Mouse (Mus musculus) intestine, embryonic 14.5 days (tissue): ENCODE results near the gene Riox1. TPM values are rescaled to one million over a fixed set of nuclear protein-coding genes. Genes with fewer than 3 reads are reported as not detected.
"Not testable (repeated sequence)": the region's sequence is repeated elsewhere in the genome, so short reads cannot be mapped to it uniquely, and the experiment has no call there.

ENCODE experiments used
- ATAC-seq: fragments of 200-750 bp; cut with Nextera tagmentation; replicated peaks from 2 replicates; pipeline ENCODE4 v1.8.0; 2017; ENCODE audit warnings: low read depth, moderate number of reproducible peaks, moderate TSS enrichment, moderate library complexity; ENCODE audit not compliant: low FRiP score, low TSS enrichment
- DNase-seq: peaks from one replicate; pipeline ENCODE4 v3.0.0-alpha.2; 2018; ENCODE audit warnings: low spot score
- H3K27ac ChIP-seq: fragments of 300-500 bp; sonication (generic); 2 replicates; pipeline ENCODE4 v1.5.1; 2014; ENCODE audit warnings: low read depth, mild to moderate bottlenecking, control low read depth
- H3K27me3 ChIP-seq: fragments of 300-500 bp; sonication (generic); replicated peaks from 2 replicates; pipeline ENCODE4 v1.6.1; 2014; ENCODE audit warnings: low read length, control low read depth; ENCODE audit not compliant: control insufficient read depth, insufficient read depth
- H3K36me3 ChIP-seq: fragments of 300-500 bp; sonication (generic); 2 replicates; pipeline ENCODE4 v1.6.1; 2014; ENCODE audit warnings: low read length, control low read depth; ENCODE audit not compliant: control insufficient read depth, insufficient read depth
- H3K4me1 ChIP-seq: fragments of 300-500 bp; sonication (generic); replicated peaks from 2 replicates; pipeline ENCODE4 v1.6.1; 2014; ENCODE audit warnings: low read length, control low read depth, mixed read lengths; ENCODE audit not compliant: control insufficient read depth, insufficient read depth
- H3K4me2 ChIP-seq: fragments of 300-500 bp; sonication (generic); 2 replicates; pipeline ENCODE4 v1.6.1; 2014; ENCODE audit warnings: low read length
- H3K4me3 ChIP-seq: fragments of 300-500 bp; sonication (generic); 2 replicates; pipeline ENCODE4 v1.5.1; 2014; ENCODE audit warnings: low read depth, low read length, control low read depth, mixed read lengths
- H3K9ac ChIP-seq: fragments of 300-500 bp; sonication (generic); 2 replicates; pipeline ENCODE4 v1.6.1; 2014; ENCODE audit warnings: mild to moderate bottlenecking, low read length
- H3K9me3 ChIP-seq: fragments of 300-500 bp; sonication (generic); 2 replicates; pipeline ENCODE4 v1.6.1; 2016; ENCODE audit warnings: low read length, control low read depth; ENCODE audit not compliant: control insufficient read depth
- WGBS: fragments of 180-500 bp; shearing (Covaris S2); extraction: QIAGEN DNeasy Blood & Tissue Kit; methylation state at CpG from one replicate; pipeline ENCODE4 v1.1.7; 2014; 5-methylcytosine and 5-hydroxymethylcytosine counted together
- polyA plus RNA-seq: library from polyadenylated mRNA; unstranded; fragments of >200 nt; fragmentation: Nextera tagmentation; extraction: Ambion mirVana; gene quantifications from 2 replicates; pipeline ENCODE4 v1.2.1, GENCODE M21; 2014

Gene Riox1
- polyA plus RNA-seq, 1 experiment from 2014 or later, result 17.2 TPM

- H3K4me3 ChIP-seq, result no peak overlapping the region
- ATAC-seq (no peak), DNase-seq (no peak)
- H3K27ac ChIP-seq, result no peak overlapping the region
- no peaks in the 10 kb centered on the region for H3K9me3 ChIP-seq
- peaks cover 12% of the 10 kb centered on the region for H3K4me1 ChIP-seq
- H3K27me3 ChIP-seq, result no peaks in the 10 kb centered on the region
- no peak overlapping the region for H3K9ac ChIP-seq
- no peak overlapping the region for H3K4me2 ChIP-seq
- H3K36me3 ChIP-seq, result peaks cover 15% of the 10 kb centered on the region
- WGBS, result 93% methylated on average over 4 of the region's 4 CpGs
Observed at GRCm38 (mm10) chr12:83989378-83989777, 39.0 kb downstream of the Riox1 start.

GRCm38 (mm10) chr12:83997221-83997620 is 46.8 kb downstream of the Riox1 start:
- Histone ChIP-seq H3K36me3 (peaks cover 8% of the 10 kb centered on the region), H3K4me1 (no peaks in the 10 kb centered on the region), H3K9ac (no peak overlapping the region), H3K27ac (no peak overlapping the region), H3K9me3 (peaks cover 2% of the 10 kb centered on the region; the same call in 1 of the 2 replicates), H3K27me3 (no peaks in the 10 kb centered on the region), H3K4me3 (no peak overlapping the region), H3K4me2 (no peak overlapping the region)
- no peak for DNase-seq
- WGBS, result 63% methylated on average over 2 of the region's 2 CpGs
- no peak for ATAC-seq

- no peak overlapping the region for H3K27ac ChIP-seq
- H3K4me3 ChIP-seq, result no peak overlapping the region
- ATAC-seq (no peak), DNase-seq (no peak)
- 60% methylated on average over 11 of the region's 11 CpGs for WGBS
- H3K9me3 ChIP-seq, result peaks cover 2% of the 10 kb centered on the region; the same call in 1 of the 2 replicates
- no peak overlapping the region for H3K9ac ChIP-seq
- H3K4me2 ChIP-seq, result no peak overlapping the region
- no peaks in the 10 kb centered on the region for H3K27me3 ChIP-seq
- H3K4me1 ChIP-seq, result no peaks in the 10 kb centered on the region
- H3K36me3 ChIP-seq, result peaks cover 3% of the 10 kb centered on the region; the same call in 1 of the 2 replicates
Observed at GRCm38 (mm10) chr12:83998341-83999107, 48.1 kb downstream of the Riox1 start.

- not testable (repeated sequence) for H3K9ac ChIP-seq, DNase-seq, H3K4me2 ChIP-seq, H3K36me3 ChIP-seq, H3K4me3 ChIP-seq, H3K27me3 ChIP-seq, H3K4me1 ChIP-seq, ATAC-seq, H3K9me3 ChIP-seq, H3K27ac ChIP-seq
- 56% methylated on average over 8 of the region's 8 CpGs for WGBS
Observed at GRCm38 (mm10) chr12:83999237-83999636, 48.8 kb downstream of the Riox1 start.

GRCm38 (mm10) chr12:84000418-84000817 is 50.0 kb downstream of the Riox1 start:
- Histone ChIP-seq H3K9ac (no peak overlapping the region), H3K9me3 (peaks cover 2% of the 10 kb centered on the region; the same call in 1 of the 2 replicates), H3K4me1 (no peaks in the 10 kb centered on the region), H3K36me3 (no peaks in the 10 kb centered on the region), H3K4me3 (no peak overlapping the region), H3K27ac (no peak overlapping the region), H3K4me2 (no peak overlapping the region), H3K27me3 (no peaks in the 10 kb centered on the region)
- WGBS, result 44% methylated on average over 3 of the region's 3 CpGs
- DNase-seq, result no peak
- ATAC-seq, result no peak

Other genes starting within 250 kb of the Riox1 start
- gene Papln, start 187.0 kb upstream of the Riox1 start, polyA plus RNA-seq, result 1.5 and 2.1 TPM in 2 replicates
- gene Numb, start 28.7 kb upstream of the Riox1 start, polyA plus RNA-seq, result 30.1 and 32.2 TPM in 2 replicates
- gene Heatr4, start 34.2 kb downstream of the Riox1 start, polyA plus RNA-seq, result not detected in 2 replicates
- 25.9 and 26.6 TPM in 2 replicates for gene Acot2, start 37.3 kb downstream of the Riox1 start, polyA plus RNA-seq
- 89.0 and 99.5 TPM in 2 replicates for gene Acot1, start 58.9 kb downstream of the Riox1 start, polyA plus RNA-seq
- 2.2 and 2.5 TPM in 2 replicates for gene Acot4, start 87.8 kb downstream of the Riox1 start, polyA plus RNA-seq
- gene Gm49366, start 88.3 kb downstream of the Riox1 start, polyA plus RNA-seq, result not detected in 2 replicates
- gene Acot3, start 101.5 kb downstream of the Riox1 start, polyA plus RNA-seq, result 0.55 and 0.68 TPM in 2 replicates
- not detected in 2 replicates for gene Acot5, start 118.7 kb downstream of the Riox1 start, polyA plus RNA-seq
- 1.5 and 2.2 TPM in 2 replicates for gene Acot6, start 150.0 kb downstream of the Riox1 start, polyA plus RNA-seq
- 2.8 and 3.5 TPM in 2 replicates for gene Dnal1, start 163.8 kb downstream of the Riox1 start, polyA plus RNA-seq
- 0.56 and 0.84 TPM in 2 replicates for gene Pnma1, start 197.9 kb downstream of the Riox1 start, polyA plus RNA-seq